Mouse (Mus musculus) Patski (cell line): ENCODE measurements around the gene Bet1. TPM values are rescaled to one million over a fixed set of nuclear protein-coding genes. Genes with fewer than 3 reads are reported as not detected.

Source experiments
- ATAC-seq: fragments of 100-300 bp; one replicate; pipeline ENCODE4 v1.8.0; 2021
- CTCF ChIA-PET: fragments of 350-600 bp; sonication (Branson Sonifier 250); formaldehyde crosslinking; loops from one replicate; lab custom pipeline; 2022; ENCODE audit warnings: inconsistent platforms; lab: Charles Lee
- POLR2A ChIA-PET: fragments of 350-600 bp; sonication (Branson Sonifier 250); formaldehyde crosslinking; loops from one replicate; lab custom pipeline; 2022; ENCODE audit warnings: antibody characterized with exemption, inconsistent platforms; lab: Charles Lee
- DNase-seq: peaks from one replicate; pipeline ENCODE4 v3.0.0-alpha.2; 2011; ENCODE audit warnings: low read depth, low spot score
- H3K27me3 ChIP-seq: fragments of 371-371 bp; one replicate; pipeline ENCODE4 v1.5.1; 2021
- CTCF ChIP-seq: fragments of 100-300 bp; IDR thresholded peaks from one replicate; pipeline ENCODE4 v1.5.1; 2021
- in situ Hi-C: fragments of 300-500 bp; cut with MboI; formaldehyde crosslinking; loops from 3 replicates; pipeline ENCODE4 v1.11.1; 2018; ENCODE audit warnings: low pct_unique_long_range_greater_than_20kb, mixed read lengths
- polyA plus RNA-seq: library from polyadenylated mRNA; unstranded; gene quantifications from one replicate; pipeline ENCODE4 v1.2.3, GENCODE M21; 2021

Gene Bet1
- polyA plus RNA-seq = 44.2 TPM

DNA sequence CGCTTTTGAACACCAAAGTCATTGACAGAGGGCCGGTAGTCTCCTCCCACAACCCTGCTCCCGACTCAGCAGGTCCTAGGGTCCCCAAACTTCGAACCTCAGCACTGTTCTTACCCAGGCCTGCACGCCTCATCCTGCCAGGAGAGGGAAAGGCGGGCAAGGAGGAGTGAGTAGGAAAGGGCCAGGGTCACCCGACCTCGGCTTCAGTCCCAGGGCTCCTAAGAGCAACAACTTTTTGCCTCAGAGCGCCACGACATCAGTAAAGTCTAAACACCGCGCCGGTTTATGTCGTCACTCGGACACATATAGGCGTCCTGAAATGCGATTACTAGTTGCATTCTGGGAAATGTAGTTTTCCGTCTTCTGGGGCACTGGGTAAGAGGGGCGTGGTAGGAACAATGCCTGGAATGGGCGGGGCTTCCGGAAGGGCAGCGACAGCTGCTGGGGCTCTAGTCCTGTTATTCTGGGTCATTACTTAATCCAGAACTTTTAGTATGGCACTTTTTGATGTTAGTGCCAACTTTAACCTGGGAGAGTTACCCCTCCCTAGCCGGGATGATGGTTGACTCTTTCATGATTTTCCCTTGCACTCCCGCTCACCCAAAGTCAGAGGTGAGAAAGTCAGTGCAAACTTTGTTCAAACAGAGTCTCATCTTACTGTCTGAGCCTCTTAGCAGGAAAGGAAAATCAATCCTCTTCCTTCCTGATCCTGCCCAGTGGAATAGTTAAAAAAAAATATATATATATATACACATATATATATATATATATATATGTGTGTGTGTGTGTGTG, at the start of gene Bet1:
Gene Bet1 (minus strand): TSS at position 310 of the 792 bp plus-strand sequence.
- ATAC-seq (peak; percentile 99), DNase-seq (peak; percentile 79)
- no peak for TF ChIP-seq CTCF
- peaks cover 12% of the 10 kb centered on the region for H3K27me3 ChIP-seq
- in situ Hi-C loops = loop anchor here (25.0 kb wide), 1 partner anchor 450 kb away; no protein-coding TSS in a partner anchor
- ChIA-PET POLR2A (interaction anchor here (0.6 kb wide), 1 partner anchor 812 kb away, joined by 3 read pairs; no protein-coding TSS in a partner anchor), CTCF (no interaction called here)

DNA sequence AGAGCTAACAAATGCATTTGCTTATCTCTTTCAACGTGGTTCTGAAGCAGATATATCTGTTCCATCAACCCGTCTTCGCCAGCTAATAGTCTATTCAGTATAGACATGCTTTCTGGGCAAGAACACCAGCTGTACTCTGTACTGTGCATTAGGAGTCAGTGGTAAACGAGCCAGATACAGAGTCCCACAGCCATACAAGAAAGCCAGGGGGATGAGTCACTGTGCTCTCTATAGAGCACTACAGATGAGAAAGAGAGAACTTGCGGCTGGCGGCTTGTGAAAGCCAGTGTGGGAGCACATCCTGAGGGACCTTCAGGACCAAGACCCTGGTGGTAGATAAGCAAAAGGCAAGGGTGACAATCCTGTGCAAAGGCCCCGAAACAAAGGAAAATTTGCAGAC, 45.5 kb upstream of the Bet1 start:
- peaks cover 25% of the 10 kb centered on the region for H3K27me3 ChIP-seq
- ChIA-PET POLR2A (no interaction called here), CTCF (interaction anchor here (0.8 kb wide), 1 partner anchor 9 kb away, joined by 3 read pairs; no protein-coding TSS in a partner anchor)
- TF ChIP-seq CTCF = no peak
- in situ Hi-C loops = no loop called here
- no peak for ATAC-seq
- DNase-seq = no peak

DNA sequence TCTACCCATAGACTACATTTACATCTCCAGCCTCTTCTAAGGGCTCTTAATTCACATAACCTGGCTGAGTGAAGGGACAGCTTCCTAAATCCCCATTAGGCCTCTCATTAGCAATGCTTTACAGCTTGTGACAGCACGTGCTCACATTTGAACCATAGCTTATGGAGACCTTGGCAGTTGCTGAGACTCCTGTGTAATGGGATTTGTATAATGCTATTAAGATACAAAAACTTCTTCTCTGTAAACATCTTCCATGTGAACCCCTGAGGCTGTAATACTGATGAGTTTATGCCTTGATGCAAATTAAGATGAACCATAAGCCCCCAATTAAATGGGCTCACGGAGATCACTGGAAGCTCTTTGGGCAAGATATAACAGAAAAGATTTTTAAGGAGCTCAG, 44.4 kb upstream of the Bet1 start:
- in situ Hi-C loops = no loop called here
- CTCF ChIA-PET = interaction anchor here (1.2 kb wide), 1 partner anchor 20 kb away, joined by 4 read pairs; no protein-coding TSS in a partner anchor
- no peak for TF ChIP-seq CTCF
- no peak for ATAC-seq
- POLR2A ChIA-PET = no interaction called here
- H3K27me3 ChIP-seq = peaks cover 32% of the 10 kb centered on the region
- no peak for DNase-seq

DNA sequence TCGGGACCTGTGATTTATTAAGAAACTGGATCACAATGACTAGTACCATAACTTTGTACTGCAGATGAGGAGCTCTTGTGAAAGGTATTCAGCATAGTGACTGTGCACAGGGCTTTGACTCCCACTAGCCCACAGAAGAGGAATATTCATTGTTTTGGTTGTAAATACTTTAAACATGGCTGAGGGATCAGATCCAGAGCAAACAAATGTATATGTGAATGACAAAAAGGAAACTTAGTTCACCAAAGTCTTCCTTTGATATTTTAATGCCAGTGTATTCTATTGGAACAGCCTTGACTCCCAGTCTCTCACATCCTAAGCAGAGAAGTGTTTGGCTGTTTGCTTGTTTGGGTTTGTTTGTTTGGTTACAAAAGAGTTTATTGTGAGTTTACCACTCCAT, 31.8 kb upstream of the Bet1 start:
- in situ Hi-C loops = no loop called here
- peaks cover 33% of the 10 kb centered on the region for H3K27me3 ChIP-seq
- ATAC-seq = no peak
- POLR2A ChIA-PET = no interaction called here
- CTCF ChIA-PET = no interaction called here
- no peak for DNase-seq
- no peak for TF ChIP-seq CTCF

DNA sequence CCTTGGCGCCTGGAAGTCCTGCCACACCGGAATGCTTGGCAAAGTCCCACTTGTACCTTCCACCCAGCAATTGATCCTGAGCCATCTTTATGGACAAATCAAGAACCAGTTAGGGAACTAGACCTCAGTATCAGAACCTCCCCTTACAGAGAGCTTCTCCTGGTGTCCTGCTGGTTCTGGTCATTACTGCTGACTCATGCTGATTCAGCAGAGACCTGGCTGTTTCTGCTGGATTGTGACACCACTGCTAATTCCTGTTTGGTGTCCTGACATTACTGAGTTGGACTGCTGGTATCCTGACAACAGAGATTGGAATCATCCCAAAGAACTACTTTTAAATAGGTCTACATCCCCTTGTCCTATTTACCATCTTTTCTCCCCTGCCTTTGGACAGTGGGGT, 3.7 kb upstream of the Bet1 start:
- no peak for ATAC-seq
- ChIA-PET POLR2A (no interaction called here), CTCF (no interaction called here)
- DNase-seq = no peak
- TF ChIP-seq CTCF = no peak
- in situ Hi-C loops = loop anchor here (25.0 kb wide), 1 partner anchor 447 kb away; no protein-coding TSS in a partner anchor
- peaks cover 12% of the 10 kb centered on the region for H3K27me3 ChIP-seq

DNA sequence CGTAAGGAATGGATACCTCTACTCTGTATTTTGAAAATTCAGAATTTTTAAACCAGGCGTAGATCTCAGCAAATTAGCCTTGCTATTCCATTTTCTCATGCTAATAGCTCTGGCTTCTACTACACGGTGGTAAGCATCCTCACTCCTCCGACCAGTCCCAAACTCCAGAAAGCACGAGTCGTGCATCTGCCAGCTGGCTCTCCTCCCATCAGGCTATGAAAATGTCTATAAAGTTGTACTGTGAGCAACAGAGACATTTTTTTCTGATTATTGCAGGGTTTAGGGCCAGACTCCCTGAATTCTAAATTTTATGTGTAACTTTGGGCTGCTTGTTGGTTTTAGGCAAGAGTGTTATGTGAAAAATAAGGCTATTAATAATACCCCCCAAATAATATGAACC, 14.5 kb downstream of the Bet1 start:
- in situ Hi-C loops = no loop called here
- CTCF ChIA-PET = interaction anchor here (0.7 kb wide), 1 partner anchor 14 kb away, joined by 3 read pairs; no protein-coding TSS in a partner anchor
- ATAC-seq = no peak
- no peak for DNase-seq
- TF ChIP-seq CTCF = no peak
- no peaks in the 10 kb centered on the region for H3K27me3 ChIP-seq
- POLR2A ChIA-PET = no interaction called here

DNA sequence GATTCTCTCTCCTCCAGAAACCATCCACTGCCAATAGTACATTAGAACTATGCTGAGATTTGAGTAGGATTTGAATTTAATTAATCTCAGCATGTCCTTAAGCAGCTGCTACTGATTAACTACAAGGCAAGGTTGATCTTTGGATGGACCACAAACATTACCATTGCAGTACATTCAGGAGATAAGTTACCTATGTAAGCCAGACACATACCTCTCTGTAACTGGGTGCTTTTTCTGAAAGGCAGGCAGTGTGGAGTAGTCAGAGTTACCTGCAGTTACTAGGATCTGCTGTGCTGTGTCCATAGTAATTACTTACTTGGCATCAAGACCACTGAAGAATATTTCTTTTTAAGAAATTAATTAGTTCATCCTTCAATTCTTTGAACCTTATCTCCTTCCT, 17.1 kb downstream of the Bet1 start:
- ChIA-PET CTCF (no interaction called here), POLR2A (no interaction called here)
- no peak for TF ChIP-seq CTCF
- H3K27me3 ChIP-seq = peaks cover 3% of the 10 kb centered on the region
- ATAC-seq (no peak), DNase-seq (no peak)
- in situ Hi-C loops = no loop called here

DNA sequence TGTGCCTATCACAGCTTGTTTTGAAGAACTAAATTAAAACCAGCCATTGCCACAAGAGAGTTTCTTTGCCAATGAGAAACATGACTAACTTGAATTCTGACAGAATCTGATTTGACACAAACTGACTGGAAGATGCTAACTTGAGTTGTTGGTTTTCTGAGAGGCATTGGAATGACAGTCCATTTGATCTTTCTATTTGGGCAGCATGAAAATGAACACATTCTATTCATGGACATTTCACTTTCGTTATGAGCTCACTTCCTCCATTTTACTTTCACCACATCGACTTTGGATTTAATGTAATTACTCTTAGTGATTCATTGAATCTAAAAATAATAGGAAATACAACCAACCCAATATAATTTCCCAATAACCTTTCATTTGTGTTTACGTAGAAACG, 32.4 kb downstream of the Bet1 start:
- DNase-seq = no peak
- POLR2A ChIA-PET = no interaction called here
- peaks cover 61% of the 10 kb centered on the region for H3K27me3 ChIP-seq
- in situ Hi-C loops = no loop called here
- TF ChIP-seq CTCF = no peak
- CTCF ChIA-PET = no interaction called here
- ATAC-seq = no peak

DNA sequence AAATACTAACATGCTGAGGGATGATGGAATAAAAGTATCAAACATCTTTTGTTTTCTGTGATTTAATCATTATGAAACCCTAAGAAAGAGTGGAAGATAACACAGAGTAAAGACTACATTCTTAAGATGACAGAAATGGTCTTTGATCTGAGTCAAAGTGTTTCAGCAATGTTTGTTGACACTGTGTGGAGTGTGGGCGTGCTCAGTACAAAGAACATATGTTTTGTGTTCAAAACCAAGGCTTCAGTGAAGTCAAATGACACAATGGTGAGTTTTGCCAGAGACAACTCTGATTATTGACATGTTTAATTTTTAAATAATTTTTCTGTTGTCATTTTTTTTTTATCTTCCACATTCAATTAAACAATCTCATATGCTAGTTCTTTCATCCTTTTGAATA, 33.9 kb downstream of the Bet1 start:
- DNase-seq = no peak
- H3K27me3 ChIP-seq = peaks cover 64% of the 10 kb centered on the region
- TF ChIP-seq CTCF = no peak
- in situ Hi-C loops = no loop called here
- ChIA-PET POLR2A (no interaction called here), CTCF (no interaction called here)
- ATAC-seq = no peak

DNA sequence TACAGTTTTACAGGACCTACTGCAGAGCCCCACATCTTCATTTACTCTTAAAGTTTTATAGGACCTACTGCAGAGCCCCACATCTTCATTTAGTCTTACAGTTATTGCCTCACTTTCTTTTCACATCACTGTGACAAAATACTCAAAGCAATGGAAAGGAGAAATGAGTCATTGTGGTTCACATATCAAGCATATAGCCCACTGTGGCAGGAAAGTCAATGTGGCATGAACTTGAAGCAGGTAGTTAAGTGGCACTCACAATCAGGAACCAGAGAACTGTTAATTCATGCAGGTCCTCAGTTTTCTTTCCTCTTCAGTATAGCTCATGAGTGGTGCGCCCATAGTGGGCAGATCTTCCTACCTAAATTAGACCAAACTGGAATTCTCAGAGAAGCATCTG, 39.6 kb downstream of the Bet1 start:
- POLR2A ChIA-PET = no interaction called here
- DNase-seq = no peak
- no peak for ATAC-seq
- CTCF ChIA-PET = no interaction called here
- peaks cover 51% of the 10 kb centered on the region for H3K27me3 ChIP-seq
- in situ Hi-C loops = no loop called here
- TF ChIP-seq CTCF = no peak

DNA sequence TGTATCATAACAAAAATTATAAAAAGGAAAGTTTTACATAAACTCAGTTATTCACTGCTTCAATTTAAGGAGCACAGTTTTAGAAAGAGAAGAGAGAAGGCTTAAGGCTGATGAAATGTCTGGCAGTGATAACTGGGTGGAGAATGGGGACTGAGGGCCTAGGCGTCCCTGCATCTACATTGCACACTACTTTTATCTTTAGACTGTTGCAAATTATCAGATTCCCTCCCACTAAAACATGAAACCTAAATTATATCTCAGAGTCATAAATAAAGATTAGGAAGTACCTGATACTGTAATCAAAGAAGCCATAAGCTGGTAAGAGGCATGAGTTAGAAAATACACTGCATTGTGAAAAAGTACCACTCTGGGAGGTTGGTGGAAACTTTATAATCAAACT, 45.0 kb downstream of the Bet1 start:
- ChIA-PET CTCF (no interaction called here), POLR2A (no interaction called here)
- in situ Hi-C loops = no loop called here

More for the DNA sequence above, 45.0 kb downstream of the Bet1 start:
- H3K27me3 ChIP-seq = peaks cover 18% of the 10 kb centered on the region
- no peak for TF ChIP-seq CTCF
- DNase-seq (no peak), ATAC-seq (no peak)
